10 mouse cellular contexts compared by ENCODE assay signal in the genomic region with DNA sequence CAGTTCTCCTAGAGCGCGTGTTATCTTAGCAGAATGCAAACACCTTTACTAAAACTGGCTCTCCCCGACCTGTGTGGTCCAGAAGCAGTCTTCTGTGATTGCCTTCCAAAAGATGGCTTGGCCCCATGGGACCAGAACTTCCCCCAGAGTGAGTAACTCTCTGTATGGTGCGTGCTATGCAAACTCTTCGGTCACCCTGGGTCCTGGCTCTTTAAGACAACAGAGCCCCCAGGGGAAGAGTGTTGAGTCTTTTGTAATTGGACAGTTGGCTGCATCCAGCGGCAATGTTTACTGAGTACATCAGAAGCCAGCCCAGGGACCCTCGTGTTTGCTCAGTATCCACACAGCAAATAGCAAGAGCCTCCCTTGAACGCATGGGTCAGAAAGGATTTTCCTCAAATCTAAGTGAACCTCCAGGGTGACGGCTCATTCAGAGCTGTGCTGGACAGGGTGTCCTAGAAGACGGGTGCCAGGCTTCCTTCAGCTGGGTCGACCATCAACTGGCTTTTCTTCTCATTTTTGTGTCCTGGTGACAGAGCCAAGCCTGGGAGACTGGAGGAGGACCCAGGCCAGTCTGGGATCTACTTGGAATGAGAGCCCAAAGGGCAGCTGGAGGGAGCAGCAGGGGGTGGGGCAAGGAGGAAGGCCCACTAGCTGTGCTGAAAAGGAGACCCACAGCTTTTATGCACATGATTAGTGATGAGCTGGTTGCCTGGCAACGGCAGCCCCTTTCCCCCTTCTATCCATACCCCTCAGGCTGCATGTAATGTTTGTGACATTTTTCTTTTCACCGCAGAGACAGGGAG.
DNase-seq lines count a peak whose midpoint lies in the region; ATAC-seq lines count a peak whose summit lies in the region.
"Had no signal": no experiment of that assay in that cellular context is flagged by ENCODE, and none has a peak within 500 bp of the region (broad histone marks: within the 10 kb centered on the region; RNA-seq: fewer than 3 reads in every experiment).

No protein-coding gene starts in this region.

- ATAC-seq in liver, embryonic 11.5 days (replicated peaks; ENCODE audit: low FRiP score) = no peak
- ATAC-seq in hindbrain, embryonic 12.5 days (ENCODE audit: low FRiP score) = peak; percentile 86
- peak; percentile 84 for ATAC-seq in neural tube, embryonic 14.5 days (ENCODE audit: low read depth)
- ATAC-seq in megakaryocyte-erythroid progenitor cell, adult 5-6 weeks (replicated peaks; ENCODE audit: low FRiP score, low TSS enrichment, poor library complexity, severe bottlenecking) = no peak
- no peak for ATAC-seq in frontal cortex, adult (ENCODE audit: low TSS enrichment)

- no peaks in the 10 kb centered on the region for H3K9me3 ChIP-seq in liver, embryonic 11.5 days (ENCODE audit: control insufficient read depth, low read length)
- H3K9me3 ChIP-seq in hindbrain, embryonic 12.5 days (replicated peaks) = no peaks in the 10 kb centered on the region
- no peaks in the 10 kb centered on the region for H3K9me3 ChIP-seq in neural tube, embryonic 14.5 days (ENCODE audit: control insufficient read depth, low read length)
- H3K9me3 ChIP-seq: G1E; heart, embryonic 13.5 days had no signal

- no peaks in the 10 kb centered on the region for H3K36me3 ChIP-seq in liver, embryonic 11.5 days (ENCODE audit: control insufficient read depth, insufficient read depth, low read length)
- H3K36me3 ChIP-seq in hindbrain, embryonic 12.5 days = no peaks in the 10 kb centered on the region
- no peaks in the 10 kb centered on the region for H3K36me3 ChIP-seq in neural tube, embryonic 14.5 days (ENCODE audit: control insufficient read depth, insufficient read depth, low read length)
- H3K36me3 ChIP-seq: G1E; heart, embryonic 13.5 days had no signal

- WGBS in liver, embryonic 11.5 days = 17% methylated on average over 13 of the region's 13 CpGs
- 6% methylated on average over 13 of the region's 13 CpGs for WGBS in hindbrain, embryonic 12.5 days
- 7% methylated on average over 13 of the region's 13 CpGs for WGBS in neural tube, embryonic 14.5 days

- no peak overlapping the region for H3K27ac ChIP-seq in liver, embryonic 11.5 days (ENCODE audit: low read depth, low read length)
- peak overlapping the region; percentile 86 for H3K27ac ChIP-seq in hindbrain, embryonic 12.5 days
- H3K27ac ChIP-seq in neural tube, embryonic 14.5 days (ENCODE audit: low read depth, low read length) = peak overlapping the region; percentile 65
- H3K27ac ChIP-seq: heart, embryonic 13.5 days had no signal

- H3K27me3 ChIP-seq in liver, embryonic 11.5 days (replicated peaks; ENCODE audit: control insufficient read depth, insufficient read depth, low read length) = peaks cover 11% of the 10 kb centered on the region
- H3K27me3 ChIP-seq in hindbrain, embryonic 12.5 days = peaks cover 15% of the 10 kb centered on the region
- H3K27me3 ChIP-seq in neural tube, embryonic 14.5 days (ENCODE audit: control insufficient read depth, insufficient read depth, low read length) = no peaks in the 10 kb centered on the region

- no peaks in the 10 kb centered on the region for H3K4me1 ChIP-seq in liver, embryonic 11.5 days (replicated peaks; ENCODE audit: control insufficient read depth, insufficient read depth, low read length)
- peaks cover 35% of the 10 kb centered on the region for H3K4me1 ChIP-seq in hindbrain, embryonic 12.5 days
- peaks cover 27% of the 10 kb centered on the region for H3K4me1 ChIP-seq in neural tube, embryonic 14.5 days (ENCODE audit: control insufficient read depth, insufficient read depth, low read length)

- peak; percentile 32 for DNase-seq in liver, embryonic 11.5 days (ENCODE audit: low spot score)
- DNase-seq in liver = no peak
- peak; percentile 75 for DNase-seq in embryo, embryonic 10.5 days (ENCODE audit: low spot score)
- no peak for DNase-seq in thymus, postnatal 0 days (ENCODE audit: low spot score)

- H3K4me2 ChIP-seq in liver, embryonic 11.5 days = peak overlapping the region; percentile 27
- H3K4me2 ChIP-seq in hindbrain, embryonic 12.5 days (replicated peaks) = peak overlapping the region; percentile 46
- peak overlapping the region; percentile 36 for H3K4me2 ChIP-seq in neural tube, embryonic 14.5 days (ENCODE audit: low read depth, low read length)
- H3K4me2 ChIP-seq: heart, embryonic 13.5 days had no signal

- no peak overlapping the region for H3K4me3 ChIP-seq in liver, embryonic 11.5 days (ENCODE audit: low read depth, low read length)
- peak overlapping the region; percentile 6; the same call in 1 of the 2 replicates for H3K4me3 ChIP-seq in hindbrain, embryonic 12.5 days
- H3K4me3 ChIP-seq in neural tube, embryonic 14.5 days (ENCODE audit: low read depth, low read length) = no peak overlapping the region
- H3K4me3 ChIP-seq: heart, embryonic 13.5 days had no signal

- no peak overlapping the region for H3K9ac ChIP-seq in liver, embryonic 11.5 days (ENCODE audit: low read depth, low read length)
- H3K9ac ChIP-seq in hindbrain, embryonic 12.5 days = no peak overlapping the region
- H3K9ac ChIP-seq in neural tube, embryonic 14.5 days (replicated peaks; ENCODE audit: low read depth, low read length) = 0 out of 2 replicates have a peak overlapping the region, but pooled peaks have one; percentile 4
- H3K9ac ChIP-seq: heart, embryonic 13.5 days had no signal

Comparison
In these comparisons a context has a peak if more than half of its experiments do, and no peak if none do; other contexts are left out.
1. DNase-seq: peak in liver, embryonic 11.5 days (single experiment) and embryo, embryonic 10.5 days (single experiment); none in liver (single experiment) and thymus, postnatal 0 days (single experiment).
2. ATAC-seq: peak in hindbrain, embryonic 12.5 days (single experiment) and neural tube, embryonic 14.5 days (single experiment); none in liver, embryonic 11.5 days (single experiment), megakaryocyte-erythroid progenitor cell, adult 5-6 weeks (single experiment) and frontal cortex, adult (single experiment).
3. Peak in every context shown above with its lines, with median percentiles within 50 percentile points of each other: H3K4me2 ChIP-seq.